Mouse (Mus musculus): ENCODE results near the gene Ldlr. TPM values are rescaled to one million over a fixed set of nuclear protein-coding genes. Genes with fewer than 3 reads are reported as not detected.
A peak's percentile ranks its signal among the peaks of the same experiment; 100 is the strongest.
"Not testable (repeated sequence)": the region's sequence is repeated elsewhere in the genome, so short reads cannot be mapped to it uniquely, and the experiment has no call there.

Ldlr gene
- polyA plus RNA-seq, 1 experiment from 2014 or later = 39.4 TPM

DNA sequence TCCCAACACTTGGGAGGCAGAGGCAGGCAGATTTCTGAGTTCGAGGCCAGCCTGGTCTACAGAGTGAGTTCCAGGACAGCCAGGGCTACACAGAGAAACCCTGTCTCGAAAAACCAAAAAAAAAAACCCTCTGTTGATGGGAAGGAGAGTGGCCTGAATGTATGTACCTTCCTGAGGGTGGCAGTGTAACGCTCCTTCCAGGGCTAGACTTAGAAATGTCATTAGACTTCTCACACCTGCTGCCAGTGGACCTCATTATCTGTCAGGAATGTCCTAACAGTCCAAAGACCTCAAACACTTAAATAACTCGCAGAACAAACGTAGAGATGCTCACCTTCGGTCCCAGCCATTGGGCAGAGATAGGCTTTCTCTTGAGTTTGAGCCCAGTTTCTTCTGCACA is 24.0 kb upstream of the Ldlr start:
- H3K27ac ChIP-seq (replicated peaks); ATAC-seq (ENCODE audit: insufficient number of reproducible peaks, low FRiP score, low TSS enrichment, low read depth); H3K9ac ChIP-seq; H3K4me2 ChIP-seq (replicated peaks); H3K9me3 ChIP-seq (replicated peaks); H3K4me1 ChIP-seq; H3K27me3 ChIP-seq; H3K4me3 ChIP-seq (replicated peaks): not testable (repeated sequence)
- WGBS = 87% methylated on average over 6 of the region's 6 CpGs
- peaks cover 83% of the 10 kb centered on the region for H3K36me3 ChIP-seq

- no peaks in the 10 kb centered on the region for H3K9me3 ChIP-seq (replicated peaks)
- peaks cover 80% of the 10 kb centered on the region for H3K36me3 ChIP-seq
- no peak overlapping the region for H3K4me3 ChIP-seq (replicated peaks)
- no peak for ATAC-seq (ENCODE audit: insufficient number of reproducible peaks, low FRiP score, low TSS enrichment, low read depth)
- H3K27ac ChIP-seq (replicated peaks) = no peak overlapping the region
- no peak overlapping the region for H3K9ac ChIP-seq
- H3K4me1 ChIP-seq = no peaks in the 10 kb centered on the region
- no peaks in the 10 kb centered on the region for H3K27me3 ChIP-seq
- 85% methylated on average over 14 of the region's 14 CpGs for whole genome bisulfite sequencing
- H3K4me2 ChIP-seq (replicated peaks) = no peak overlapping the region
Measured at GRCm38 (mm10) chr9:21701091-21701490, 22.2 kb upstream of the Ldlr start.

GRCm38 (mm10) chr9:21703494-21703893 is 19.8 kb upstream of the Ldlr start:
- Histone ChIP-seq H3K4me1 (no peaks in the 10 kb centered on the region), H3K36me3 (peaks cover 88% of the 10 kb centered on the region), H3K27me3 (no peaks in the 10 kb centered on the region), H3K9me3 (replicated peaks) (no peaks in the 10 kb centered on the region), H3K9ac (no peak overlapping the region), H3K4me3 (replicated peaks) (no peak overlapping the region), H3K4me2 (replicated peaks) (no peak overlapping the region), H3K27ac (replicated peaks) (no peak overlapping the region)
- WGBS = 96% methylated on average over 7 of the region's 7 CpGs
- ATAC-seq (ENCODE audit: insufficient number of reproducible peaks, low FRiP score, low TSS enrichment, low read depth) = no peak

GRCm38 (mm10) chr9:21706085-21706484 is 17.2 kb upstream of the Ldlr start:
- no peaks in the 10 kb centered on the region for H3K9me3 ChIP-seq (replicated peaks)
- ATAC-seq (ENCODE audit: insufficient number of reproducible peaks, low FRiP score, low TSS enrichment, low read depth) = no peak
- H3K9ac ChIP-seq = no peak overlapping the region
- no peak overlapping the region for H3K4me2 ChIP-seq (replicated peaks)
- H3K27me3 ChIP-seq = no peaks in the 10 kb centered on the region
- peaks cover 69% of the 10 kb centered on the region for H3K36me3 ChIP-seq
- 80% methylated on average over 4 of the region's 4 CpGs for WGBS
- H3K4me1 ChIP-seq = no peaks in the 10 kb centered on the region
- H3K4me3 ChIP-seq (replicated peaks) = no peak overlapping the region
- no peak overlapping the region for H3K27ac ChIP-seq (replicated peaks)

DNA sequence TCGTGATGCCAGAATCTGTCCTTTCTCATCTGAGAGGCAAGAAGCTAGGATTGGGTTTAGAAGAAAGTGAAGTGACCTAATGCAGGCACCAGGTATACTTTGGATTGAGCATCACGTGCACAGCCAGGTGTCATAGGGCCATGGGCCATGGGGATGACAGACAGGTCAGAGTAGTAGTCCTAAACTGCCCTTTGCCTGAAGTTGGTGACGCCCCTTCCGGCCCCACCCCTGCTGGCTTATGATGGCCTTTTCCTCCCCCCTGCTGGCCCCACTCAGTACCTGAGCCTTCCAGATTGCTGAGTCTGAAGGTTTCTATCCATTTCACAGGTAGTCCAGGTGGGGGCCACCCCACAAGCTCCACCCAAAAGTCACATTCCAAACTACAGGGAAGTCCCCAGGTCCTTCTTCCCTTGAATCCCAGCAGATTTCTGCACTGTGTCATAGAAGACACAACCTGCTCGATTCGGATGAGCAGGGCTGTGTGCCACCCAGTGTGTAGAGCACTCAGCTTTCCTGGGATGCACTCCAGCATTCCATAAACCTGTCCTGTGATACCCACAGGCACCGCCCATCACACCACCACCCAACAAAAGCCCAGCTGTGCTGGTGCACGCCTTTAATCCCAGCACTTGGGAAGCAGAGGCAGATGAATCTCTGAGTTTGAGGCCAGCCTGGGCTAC is 16.6 kb upstream of the Ldlr start:
- no peaks in the 10 kb centered on the region for H3K9me3 ChIP-seq (replicated peaks)
- no peaks in the 10 kb centered on the region for H3K27me3 ChIP-seq
- no peak overlapping the region for H3K4me3 ChIP-seq (replicated peaks)
- ATAC-seq (ENCODE audit: insufficient number of reproducible peaks, low FRiP score, low TSS enrichment, low read depth) = peak; percentile 37; the same call in 1 of the 2 replicates
- WGBS = 90% methylated on average over 8 of the region's 8 CpGs
- no peak overlapping the region for H3K27ac ChIP-seq (replicated peaks)
- H3K4me1 ChIP-seq = no peaks in the 10 kb centered on the region
- peaks cover 62% of the 10 kb centered on the region for H3K36me3 ChIP-seq
- no peak overlapping the region for H3K4me2 ChIP-seq (replicated peaks)
- no peak overlapping the region for H3K9ac ChIP-seq

- H3K9me3 ChIP-seq (replicated peaks) = no peaks in the 10 kb centered on the region
- H3K4me1 ChIP-seq = no peaks in the 10 kb centered on the region
- 89% methylated on average over 3 of the region's 3 CpGs for WGBS
- no peak overlapping the region for H3K4me3 ChIP-seq (replicated peaks)
- no peak for ATAC-seq (ENCODE audit: insufficient number of reproducible peaks, low FRiP score, low TSS enrichment, low read depth)
- H3K9ac ChIP-seq = no peak overlapping the region
- H3K27ac ChIP-seq (replicated peaks) = no peak overlapping the region
- peaks cover 38% of the 10 kb centered on the region for H3K36me3 ChIP-seq
- H3K27me3 ChIP-seq = no peaks in the 10 kb centered on the region
- no peak overlapping the region for H3K4me2 ChIP-seq (replicated peaks)
Measured at GRCm38 (mm10) chr9:21709340-21709739, 13.9 kb upstream of the Ldlr start.

GRCm38 (mm10) chr9:21715298-21715697 is 8.0 kb upstream of the Ldlr start:
- Histone ChIP-seq H3K9ac (no peak overlapping the region), H3K4me2 (replicated peaks) (no peak overlapping the region), H3K27ac (replicated peaks) (no peak overlapping the region), H3K27me3 (no peaks in the 10 kb centered on the region), H3K4me1 (no peaks in the 10 kb centered on the region), H3K9me3 (replicated peaks) (no peaks in the 10 kb centered on the region), H3K4me3 (replicated peaks) (no peak overlapping the region), H3K36me3 (no peaks in the 10 kb centered on the region)
- 58% methylated on average over 4 of the region's 4 CpGs for WGBS
- 0 out of 2 replicates have a peak, but pooled peaks have one; percentile 19 for ATAC-seq (ENCODE audit: insufficient number of reproducible peaks, low FRiP score, low TSS enrichment, low read depth)

- ATAC-seq (ENCODE audit: insufficient number of reproducible peaks, low FRiP score, low TSS enrichment, low read depth) = no peak
- H3K27ac ChIP-seq (replicated peaks) = no peak overlapping the region
- 87% methylated on average over 2 of the region's 2 CpGs for WGBS
- H3K9me3 ChIP-seq (replicated peaks) = no peaks in the 10 kb centered on the region
- H3K9ac ChIP-seq = no peak overlapping the region
- no peaks in the 10 kb centered on the region for H3K36me3 ChIP-seq
- 0 out of 2 replicates have a peak, but pooled peaks cover 4% of the 10 kb centered on the region for H3K4me1 ChIP-seq
- H3K27me3 ChIP-seq = no peaks in the 10 kb centered on the region
- no peak overlapping the region for H3K4me3 ChIP-seq (replicated peaks)
- no peak overlapping the region for H3K4me2 ChIP-seq (replicated peaks)
Measured at GRCm38 (mm10) chr9:21717015-21717414, 6.3 kb upstream of the Ldlr start.

GRCm38 (mm10) chr9:21721036-21721435 is 2.2 kb upstream of the Ldlr start:
- WGBS = 65% methylated on average over 2 of the region's 2 CpGs
- H3K9ac ChIP-seq = no peak overlapping the region
- no peak overlapping the region for H3K4me2 ChIP-seq (replicated peaks)
- no peaks in the 10 kb centered on the region for H3K36me3 ChIP-seq
- peaks cover 26% of the 10 kb centered on the region for H3K4me1 ChIP-seq
- no peaks in the 10 kb centered on the region for H3K9me3 ChIP-seq (replicated peaks)
- ATAC-seq (ENCODE audit: insufficient number of reproducible peaks, low FRiP score, low TSS enrichment, low read depth) = no peak
- H3K27me3 ChIP-seq = no peaks in the 10 kb centered on the region
- no peak overlapping the region for H3K4me3 ChIP-seq (replicated peaks)
- H3K27ac ChIP-seq (replicated peaks) = no peak overlapping the region; the same call in 1 of the 2 replicates

DNA sequence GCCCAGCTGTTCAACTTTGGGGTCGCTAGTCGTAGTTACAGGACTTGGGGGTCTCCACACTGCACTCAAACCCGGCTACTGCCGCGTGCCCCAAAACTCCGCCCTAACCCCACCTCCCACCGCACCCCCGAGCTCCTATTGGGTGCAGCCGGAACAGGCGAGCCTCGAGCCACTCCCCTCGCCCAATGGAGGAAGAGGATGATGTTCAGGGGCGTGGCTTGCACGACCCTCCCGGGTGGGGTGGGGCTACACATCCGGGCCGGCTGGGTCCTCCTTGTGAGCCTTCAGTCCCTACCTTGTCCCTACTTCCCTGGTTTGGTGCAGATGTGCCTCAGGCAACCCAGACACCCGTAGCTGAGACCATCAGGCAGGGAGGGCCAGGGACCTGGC is 859 bp downstream of the Ldlr start:
- peak; percentile 94 for ATAC-seq (ENCODE audit: insufficient number of reproducible peaks, low FRiP score, low TSS enrichment, low read depth)
- no peaks in the 10 kb centered on the region for H3K27me3 ChIP-seq
- no peaks in the 10 kb centered on the region for H3K9me3 ChIP-seq (replicated peaks)
- H3K27ac ChIP-seq (replicated peaks) = peak overlapping the region; percentile 96
- H3K9ac ChIP-seq = peak overlapping the region; percentile 53
- H3K36me3 ChIP-seq = no peaks in the 10 kb centered on the region
- 1% methylated on average over 18 of the region's 18 CpGs for whole genome bisulfite sequencing
- peak overlapping the region; percentile 63 for H3K4me3 ChIP-seq (replicated peaks)
- H3K4me1 ChIP-seq = peaks cover 36% of the 10 kb centered on the region
- H3K4me2 ChIP-seq (replicated peaks) = peak overlapping the region; percentile 66

- ATAC-seq (ENCODE audit: insufficient number of reproducible peaks, low FRiP score, low TSS enrichment, low read depth) = no peak
- peak overlapping the region; percentile 66 for H3K4me2 ChIP-seq (replicated peaks)
- no peaks in the 10 kb centered on the region for H3K9me3 ChIP-seq (replicated peaks)
- peak overlapping the region; percentile 63 for H3K4me3 ChIP-seq (replicated peaks)
- peaks cover 1% of the 10 kb centered on the region; the same call in 1 of the 2 replicates for H3K36me3 ChIP-seq
- H3K27ac ChIP-seq (replicated peaks) = no peak overlapping the region; the same call in 1 of the 2 replicates
- no peak overlapping the region for H3K9ac ChIP-seq
- no peaks in the 10 kb centered on the region for H3K27me3 ChIP-seq
- peaks cover 42% of the 10 kb centered on the region for H3K4me1 ChIP-seq
- WGBS = 74% methylated on average over 23 of the region's 23 CpGs
Measured at GRCm38 (mm10) chr9:21725224-21726121, 2.2 kb downstream of the Ldlr start.
